Mouse (Mus musculus): Measurements from ENCODE around the gene Trappc6a. TPM values are rescaled to one million over a fixed set of nuclear protein-coding genes. Genes with fewer than 3 reads are reported as not detected.
A peak's percentile ranks its signal among the peaks of the same experiment; 100 is the strongest.

The Trappc6a gene
- polyA plus RNA-seq, 1 experiment, result 120 TPM

- Histone ChIP-seq H3K36me3 (ENCODE audit: control insufficient read depth, insufficient read depth, low read length) (no peaks in the 10 kb centered on the region), H3K27me3 (ENCODE audit: control insufficient read depth, insufficient read depth, low read length) (peaks cover 32% of the 10 kb centered on the region), H3K4me3 (ENCODE audit: low read depth, low read length) (no peak overlapping the region), H3K27ac (ENCODE audit: insufficient read depth, low read depth, low read length) (no peak overlapping the region), H3K4me1 (ENCODE audit: control insufficient read depth, insufficient read depth, insufficient read length, low read length) (peaks cover 3% of the 10 kb centered on the region; the same call in 1 of the 2 replicates)
- 36% methylated on average over 4 of the region's 4 CpGs for WGBS
- no peak for TF ChIP-seq POLR2A (IDR thresholded peaks at IDR 0.05; ENCODE audit: low read depth, low read length)
- TF ChIP-seq CTCF (IDR thresholded peaks at IDR 0.05; ENCODE audit: extremely low read depth, insufficient read length, insufficient replicate concordance, low read depth, low read length), result no peak
These were observed 35.8 kb upstream of the Trappc6a start for GRCm38 (mm10) chr7:19472403-19472802.

- Histone ChIP-seq H3K36me3 (ENCODE audit: control insufficient read depth, insufficient read depth, low read length) (no peaks in the 10 kb centered on the region), H3K4me1 (ENCODE audit: control insufficient read depth, insufficient read depth, insufficient read length, low read length) (peaks cover 3% of the 10 kb centered on the region; the same call in 1 of the 2 replicates), H3K27ac (ENCODE audit: insufficient read depth, low read depth, low read length) (no peak overlapping the region), H3K27me3 (ENCODE audit: control insufficient read depth, insufficient read depth, low read length) (peaks cover 32% of the 10 kb centered on the region), H3K4me3 (ENCODE audit: low read depth, low read length) (peak overlapping the region; percentile 59)
- TF ChIP-seq CTCF (IDR thresholded peaks at IDR 0.05; ENCODE audit: extremely low read depth, insufficient read length, insufficient replicate concordance, low read depth, low read length) (no peak), POLR2A (IDR thresholded peaks at IDR 0.05; ENCODE audit: low read depth, low read length) (no peak)
- under 1% methylated on average over 71 of the region's 89 CpGs for WGBS
These were observed 34.2 kb upstream of the Trappc6a start for GRCm38 (mm10) chr7:19473875-19474443.

- Histone ChIP-seq H3K27me3 (ENCODE audit: control insufficient read depth, insufficient read depth, low read length) (peaks cover 24% of the 10 kb centered on the region; the same call in 1 of the 2 replicates), H3K4me1 (ENCODE audit: control insufficient read depth, insufficient read depth, insufficient read length, low read length) (peaks cover 5% of the 10 kb centered on the region; the same call in 1 of the 2 replicates), H3K36me3 (ENCODE audit: control insufficient read depth, insufficient read depth, low read length) (no peaks in the 10 kb centered on the region), H3K4me3 (ENCODE audit: low read depth, low read length) (no peak overlapping the region), H3K27ac (ENCODE audit: insufficient read depth, low read depth, low read length) (no peak overlapping the region)
- TF ChIP-seq CTCF (IDR thresholded peaks at IDR 0.05; ENCODE audit: extremely low read depth, insufficient read length, insufficient replicate concordance, low read depth, low read length) (no peak), POLR2A (IDR thresholded peaks at IDR 0.05; ENCODE audit: low read depth, low read length) (no peak)
- WGBS, result 49% methylated on average over 2 of the region's 2 CpGs
These were observed 31.1 kb upstream of the Trappc6a start for GRCm38 (mm10) chr7:19477084-19477483.

- Histone ChIP-seq H3K4me3 (ENCODE audit: low read depth, low read length) (no peak overlapping the region), H3K36me3 (ENCODE audit: control insufficient read depth, insufficient read depth, low read length) (no peaks in the 10 kb centered on the region), H3K27me3 (ENCODE audit: control insufficient read depth, insufficient read depth, low read length) (peaks cover 23% of the 10 kb centered on the region; the same call in 1 of the 2 replicates), H3K4me1 (ENCODE audit: control insufficient read depth, insufficient read depth, insufficient read length, low read length) (peaks cover 5% of the 10 kb centered on the region; the same call in 1 of the 2 replicates), H3K27ac (ENCODE audit: insufficient read depth, low read depth, low read length) (no peak overlapping the region)
- TF ChIP-seq CTCF (IDR thresholded peaks at IDR 0.05; ENCODE audit: extremely low read depth, insufficient read length, insufficient replicate concordance, low read depth, low read length) (0 out of 2 replicates have a peak, but pooled peaks have one; percentile 7), POLR2A (IDR thresholded peaks at IDR 0.05; ENCODE audit: low read depth, low read length) (no peak)
- 28% methylated on average over 14 of the region's 14 CpGs for WGBS
These were observed 30.4 kb upstream of the Trappc6a start for GRCm38 (mm10) chr7:19477624-19478384.

- WGBS, result 76% methylated on average over 8 of the region's 8 CpGs
- Histone ChIP-seq H3K36me3 (ENCODE audit: control insufficient read depth, insufficient read depth, low read length) (no peaks in the 10 kb centered on the region), H3K27me3 (ENCODE audit: control insufficient read depth, insufficient read depth, low read length) (peaks cover 7% of the 10 kb centered on the region), H3K4me3 (ENCODE audit: low read depth, low read length) (no peak overlapping the region), H3K4me1 (ENCODE audit: control insufficient read depth, insufficient read depth, insufficient read length, low read length) (peaks cover 2% of the 10 kb centered on the region; the same call in 1 of the 2 replicates), H3K27ac (ENCODE audit: insufficient read depth, low read depth, low read length) (no peak overlapping the region)
- TF ChIP-seq CTCF (IDR thresholded peaks at IDR 0.05; ENCODE audit: extremely low read depth, insufficient read length, insufficient replicate concordance, low read depth, low read length), result no peak
These were observed 24.9 kb upstream of the Trappc6a start for GRCm38 (mm10) chr7:19483281-19483680.

- 83% methylated on average over 1 of the region's 1 CpGs for WGBS
- Histone ChIP-seq H3K4me3 (ENCODE audit: low read depth, low read length) (no peak overlapping the region), H3K4me1 (ENCODE audit: control insufficient read depth, insufficient read depth, insufficient read length, low read length) (peaks cover 2% of the 10 kb centered on the region; the same call in 1 of the 2 replicates), H3K27me3 (ENCODE audit: control insufficient read depth, insufficient read depth, low read length) (peaks cover 20% of the 10 kb centered on the region), H3K27ac (ENCODE audit: insufficient read depth, low read depth, low read length) (no peak overlapping the region), H3K36me3 (ENCODE audit: control insufficient read depth, insufficient read depth, low read length) (no peaks in the 10 kb centered on the region)
- TF ChIP-seq CTCF (IDR thresholded peaks at IDR 0.05; ENCODE audit: extremely low read depth, insufficient read length, insufficient replicate concordance, low read depth, low read length), result no peak
- no peak for TF ChIP-seq POLR2A (IDR thresholded peaks at IDR 0.05; ENCODE audit: low read depth, low read length)
These were observed 22.7 kb upstream of the Trappc6a start for GRCm38 (mm10) chr7:19485488-19485887.

- Histone ChIP-seq H3K27me3 (ENCODE audit: control insufficient read depth, insufficient read depth, low read length) (peaks cover 18% of the 10 kb centered on the region), H3K4me3 (ENCODE audit: low read depth, low read length) (no peak overlapping the region), H3K4me1 (ENCODE audit: control insufficient read depth, insufficient read depth, insufficient read length, low read length) (peaks cover 1% of the 10 kb centered on the region), H3K36me3 (ENCODE audit: control insufficient read depth, insufficient read depth, low read length) (no peaks in the 10 kb centered on the region), H3K27ac (ENCODE audit: insufficient read depth, low read depth, low read length) (no peak overlapping the region)
- TF ChIP-seq POLR2A (IDR thresholded peaks at IDR 0.05; ENCODE audit: low read depth, low read length) (no peak), CTCF (IDR thresholded peaks at IDR 0.05; ENCODE audit: extremely low read depth, insufficient read length, insufficient replicate concordance, low read depth, low read length) (no peak)
- 81% methylated on average over 7 of the region's 7 CpGs for WGBS
These were observed 21.6 kb upstream of the Trappc6a start for GRCm38 (mm10) chr7:19486549-19486948.

Data from small intestine, adult 2 months (tissue).